Mouse (Mus musculus): ENCODE results near the gene Tex35. TPM values are rescaled to one million over a fixed set of nuclear protein-coding genes. Genes with fewer than 3 reads are reported as not detected.

Gene Tex35
- polyA plus RNA-seq, 1 experiment = not detected

DNA sequence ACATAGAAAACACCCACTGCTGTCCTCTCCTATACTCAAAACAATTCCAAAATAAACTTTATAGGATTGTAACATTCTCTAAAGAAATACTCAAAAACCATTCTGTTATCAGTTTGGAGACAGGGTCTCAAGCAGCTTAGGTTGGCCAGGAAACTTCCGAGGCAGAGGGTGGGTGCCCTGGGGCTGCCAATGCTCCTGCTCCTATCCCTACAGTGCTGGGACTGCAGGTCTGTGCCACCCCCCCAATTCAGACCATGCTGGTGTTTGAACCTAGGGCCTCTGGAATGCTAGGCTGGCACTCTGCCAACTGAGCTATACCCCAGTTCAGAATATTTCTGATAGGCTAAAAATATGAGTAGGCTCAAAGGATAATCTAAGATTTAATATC is 29.4 kb upstream of the Tex35 start:
- Histone ChIP-seq H3K4me1 (ENCODE audit: control insufficient read depth, insufficient read depth, low read length) (no peaks in the 10 kb centered on the region), H3K27ac (ENCODE audit: insufficient read depth, low read length) (no peak overlapping the region)

DNA sequence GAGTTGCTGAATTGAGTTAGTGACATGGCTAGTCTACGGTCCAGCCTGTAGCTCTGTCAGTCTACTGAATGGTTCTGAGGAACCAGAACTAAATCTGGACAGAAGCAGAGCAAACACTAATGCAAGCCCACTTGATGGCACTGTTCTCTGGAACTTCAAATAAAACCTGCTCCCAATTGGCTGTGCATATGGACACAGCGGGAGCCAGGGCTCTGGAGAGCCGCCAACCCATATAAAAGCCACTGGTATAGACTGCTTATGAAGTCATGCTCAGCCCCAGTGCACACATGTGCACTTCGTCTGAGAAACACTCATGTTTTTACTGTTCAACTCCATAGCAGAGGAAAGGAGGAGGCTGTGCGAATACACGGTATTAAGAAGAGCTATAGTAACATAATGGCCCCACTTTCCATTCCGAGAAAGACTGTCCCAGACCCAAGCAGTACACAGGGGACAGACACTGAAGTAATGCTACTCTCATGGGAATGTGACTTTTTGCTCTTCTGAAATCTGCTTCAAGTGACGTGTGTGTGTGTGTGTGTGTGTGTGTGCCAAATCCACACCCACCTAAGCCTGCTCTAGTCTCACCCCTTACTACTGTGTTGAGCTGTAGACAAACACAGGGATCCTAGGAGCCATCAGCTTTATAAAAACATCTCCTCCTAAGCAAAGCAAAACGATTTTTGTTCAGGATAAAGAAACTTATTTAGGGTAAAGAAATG is 28.8 kb upstream of the Tex35 start:
- no peaks in the 10 kb centered on the region for H3K36me3 ChIP-seq (ENCODE audit: control insufficient read depth, insufficient read depth, low read length, poor library complexity, severe bottlenecking)
- TF ChIP-seq EP300 (IDR thresholded peaks at IDR 0.05; ENCODE audit: insufficient read depth, low read depth, low read length) (no peak), CTCF (IDR thresholded peaks at IDR 0.05; ENCODE audit: low read depth, low read length) (no peak), POLR2A (IDR thresholded peaks at IDR 0.05; ENCODE audit: insufficient read depth, low read length) (no peak)

More for the DNA sequence above, 29.4 kb upstream of the Tex35 start:
- no peak overlapping the region for H3K9ac ChIP-seq (ENCODE audit: low read depth, poor library complexity, severe bottlenecking)
- no peaks in the 10 kb centered on the region for H3K27me3 ChIP-seq (ENCODE audit: control insufficient read depth, insufficient read depth, low read length, poor library complexity, severe bottlenecking)
- H3K9me3 ChIP-seq (replicated peaks; ENCODE audit: control insufficient read depth, insufficient read depth, low read length, poor library complexity, severe bottlenecking) = no peaks in the 10 kb centered on the region
- H3K4me3 ChIP-seq (ENCODE audit: low read depth, low read length) = no peak overlapping the region
- TF ChIP-seq CTCF (IDR thresholded peaks at IDR 0.05; ENCODE audit: low read depth, low read length) (no peak), EP300 (IDR thresholded peaks at IDR 0.05; ENCODE audit: insufficient read depth, low read depth, low read length) (no peak), POLR2A (IDR thresholded peaks at IDR 0.05; ENCODE audit: insufficient read depth, low read length) (no peak)
- no peaks in the 10 kb centered on the region for H3K36me3 ChIP-seq (ENCODE audit: control insufficient read depth, insufficient read depth, low read length, poor library complexity, severe bottlenecking)

DNA sequence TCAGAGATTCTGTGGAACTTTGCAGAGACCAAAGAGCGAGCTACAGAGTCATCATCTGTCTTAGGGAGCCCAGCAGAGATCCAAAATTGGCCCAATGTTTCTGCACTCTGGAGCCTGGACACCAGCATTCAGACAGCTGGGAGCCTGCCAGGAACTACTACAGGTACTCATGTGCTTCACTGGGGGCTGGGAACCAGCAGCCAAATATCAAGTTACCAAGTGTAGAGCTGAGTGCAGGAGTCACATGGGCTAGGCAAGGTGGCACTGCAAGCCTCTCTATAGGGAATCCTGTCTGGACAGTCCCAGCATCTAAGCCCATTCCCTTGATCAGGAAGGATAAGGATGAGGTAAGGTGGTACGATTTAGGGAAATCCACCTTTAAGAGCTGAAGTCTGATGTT is 19.7 kb upstream of the Tex35 start:
- no peak for TF ChIP-seq POLR2A (IDR thresholded peaks at IDR 0.05; ENCODE audit: insufficient read depth, low read length)
- no peak for TF ChIP-seq EP300 (IDR thresholded peaks at IDR 0.05; ENCODE audit: insufficient read depth, low read depth, low read length)
- TF ChIP-seq CTCF (IDR thresholded peaks at IDR 0.05; ENCODE audit: low read depth, low read length) = no peak
- H3K36me3 ChIP-seq (ENCODE audit: control insufficient read depth, insufficient read depth, low read length, poor library complexity, severe bottlenecking) = no peaks in the 10 kb centered on the region
- no peaks in the 10 kb centered on the region for H3K27me3 ChIP-seq (ENCODE audit: control insufficient read depth, insufficient read depth, low read length, poor library complexity, severe bottlenecking)
- H3K4me1 ChIP-seq (ENCODE audit: control insufficient read depth, insufficient read depth, low read length) = no peaks in the 10 kb centered on the region
- no peak overlapping the region for H3K27ac ChIP-seq (ENCODE audit: insufficient read depth, low read length)
- no peak overlapping the region for H3K4me3 ChIP-seq (ENCODE audit: low read depth, low read length)
- no peaks in the 10 kb centered on the region for H3K9me3 ChIP-seq (replicated peaks; ENCODE audit: control insufficient read depth, insufficient read depth, low read length, poor library complexity, severe bottlenecking)
- H3K9ac ChIP-seq (ENCODE audit: low read depth, poor library complexity, severe bottlenecking) = no peak overlapping the region

More for the DNA sequence above, 28.8 kb upstream of the Tex35 start:
- Histone ChIP-seq H3K4me3 (ENCODE audit: low read depth, low read length) (no peak overlapping the region), H3K27ac (ENCODE audit: insufficient read depth, low read length) (no peak overlapping the region), H3K9ac (ENCODE audit: low read depth, poor library complexity, severe bottlenecking) (no peak overlapping the region), H3K27me3 (ENCODE audit: control insufficient read depth, insufficient read depth, low read length, poor library complexity, severe bottlenecking) (no peaks in the 10 kb centered on the region), H3K9me3 (replicated peaks; ENCODE audit: control insufficient read depth, insufficient read depth, low read length, poor library complexity, severe bottlenecking) (no peaks in the 10 kb centered on the region), H3K4me1 (ENCODE audit: control insufficient read depth, insufficient read depth, low read length) (no peaks in the 10 kb centered on the region)

DNA sequence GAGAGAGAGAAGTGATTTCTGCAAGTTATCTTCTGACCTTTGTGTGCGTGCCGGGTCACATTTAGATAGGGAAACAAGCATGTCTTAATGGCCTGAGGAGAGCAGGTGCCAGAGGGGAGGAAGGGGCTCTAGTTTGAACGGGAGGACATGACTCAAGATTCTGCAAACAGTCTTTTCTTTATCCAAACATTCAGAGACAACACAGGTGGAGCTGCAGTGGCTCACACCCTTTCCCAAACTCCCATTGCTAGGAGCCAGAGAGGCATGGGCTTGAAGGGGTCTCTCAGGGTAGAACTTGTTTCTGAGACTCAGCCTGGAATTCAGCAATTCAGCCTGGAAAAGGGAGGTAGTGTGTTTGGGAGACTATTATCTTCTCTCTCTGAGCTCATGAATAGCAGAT is 15.4 kb upstream of the Tex35 start:
- no peaks in the 10 kb centered on the region for H3K36me3 ChIP-seq (ENCODE audit: control insufficient read depth, insufficient read depth, low read length, poor library complexity, severe bottlenecking)
- H3K27ac ChIP-seq (ENCODE audit: insufficient read depth, low read length) = no peak overlapping the region
- H3K4me1 ChIP-seq (ENCODE audit: control insufficient read depth, insufficient read depth, low read length) = no peaks in the 10 kb centered on the region
- no peak overlapping the region for H3K4me3 ChIP-seq (ENCODE audit: low read depth, low read length)
- H3K9ac ChIP-seq (ENCODE audit: low read depth, poor library complexity, severe bottlenecking) = no peak overlapping the region
- TF ChIP-seq CTCF (IDR thresholded peaks at IDR 0.05; ENCODE audit: low read depth, low read length) = no peak
- TF ChIP-seq EP300 (IDR thresholded peaks at IDR 0.05; ENCODE audit: insufficient read depth, low read depth, low read length) = no peak
- TF ChIP-seq POLR2A (IDR thresholded peaks at IDR 0.05; ENCODE audit: insufficient read depth, low read length) = no peak
- no peaks in the 10 kb centered on the region for H3K27me3 ChIP-seq (ENCODE audit: control insufficient read depth, insufficient read depth, low read length, poor library complexity, severe bottlenecking)
- no peaks in the 10 kb centered on the region for H3K9me3 ChIP-seq (replicated peaks; ENCODE audit: control insufficient read depth, insufficient read depth, low read length, poor library complexity, severe bottlenecking)

DNA sequence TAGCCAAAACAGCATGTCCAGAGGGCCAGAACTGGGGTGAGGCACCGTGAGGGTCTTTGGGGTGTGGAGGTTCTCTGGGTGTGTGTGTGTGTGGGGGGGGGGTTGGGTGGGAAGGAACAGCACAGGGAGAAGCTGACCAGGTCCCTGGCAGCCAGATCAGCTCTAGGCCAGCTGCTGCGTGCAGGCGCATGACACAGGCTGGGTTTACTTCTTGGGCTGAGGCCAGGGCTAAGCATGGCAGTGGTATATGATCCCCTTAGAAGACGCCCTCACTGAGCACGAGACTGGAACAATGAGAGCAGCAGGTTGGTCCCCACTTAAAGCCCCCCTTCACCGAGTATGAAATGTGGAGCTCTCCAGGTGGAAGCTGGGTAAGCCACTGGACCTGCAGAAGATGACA is 10.7 kb upstream of the Tex35 start:
- H3K36me3 ChIP-seq (ENCODE audit: control insufficient read depth, insufficient read depth, low read length, poor library complexity, severe bottlenecking) = no peaks in the 10 kb centered on the region
- no peaks in the 10 kb centered on the region for H3K9me3 ChIP-seq (replicated peaks; ENCODE audit: control insufficient read depth, insufficient read depth, low read length, poor library complexity, severe bottlenecking)
- TF ChIP-seq CTCF (IDR thresholded peaks at IDR 0.05; ENCODE audit: low read depth, low read length) (no peak), POLR2A (IDR thresholded peaks at IDR 0.05; ENCODE audit: insufficient read depth, low read length) (no peak), EP300 (IDR thresholded peaks at IDR 0.05; ENCODE audit: insufficient read depth, low read depth, low read length) (no peak)
- H3K27me3 ChIP-seq (ENCODE audit: control insufficient read depth, insufficient read depth, low read length, poor library complexity, severe bottlenecking) = no peaks in the 10 kb centered on the region
- H3K27ac ChIP-seq (ENCODE audit: insufficient read depth, low read length) = no peak overlapping the region
- no peak overlapping the region for H3K9ac ChIP-seq (ENCODE audit: low read depth, poor library complexity, severe bottlenecking)
- H3K4me1 ChIP-seq (ENCODE audit: control insufficient read depth, insufficient read depth, low read length) = no peaks in the 10 kb centered on the region
- H3K4me3 ChIP-seq (ENCODE audit: low read depth, low read length) = no peak overlapping the region

DNA sequence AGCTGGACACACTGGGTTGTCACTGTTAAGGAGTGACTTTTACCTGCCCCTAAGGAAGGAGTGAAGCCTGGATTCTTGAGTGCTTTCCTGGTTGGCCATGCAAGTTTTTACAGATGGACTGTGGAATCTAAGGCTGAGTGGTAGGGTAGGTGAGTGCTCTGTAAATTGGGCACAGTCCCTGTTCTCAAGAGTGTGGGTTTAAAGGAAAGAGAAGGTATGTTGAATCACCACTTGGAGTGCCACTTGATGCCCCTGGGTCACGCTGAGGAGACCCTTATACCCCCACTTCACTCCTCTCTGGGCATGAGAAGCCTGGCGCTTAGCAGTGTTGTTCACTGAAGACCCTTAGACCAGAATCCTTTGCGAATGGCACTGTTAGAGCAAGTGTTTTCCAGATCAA is 9.0 kb upstream of the Tex35 start:
- Histone ChIP-seq H3K4me3 (ENCODE audit: low read depth, low read length) (no peak overlapping the region), H3K27ac (ENCODE audit: insufficient read depth, low read length) (no peak overlapping the region), H3K4me1 (ENCODE audit: control insufficient read depth, insufficient read depth, low read length) (no peaks in the 10 kb centered on the region), H3K27me3 (ENCODE audit: control insufficient read depth, insufficient read depth, low read length, poor library complexity, severe bottlenecking) (no peaks in the 10 kb centered on the region), H3K36me3 (ENCODE audit: control insufficient read depth, insufficient read depth, low read length, poor library complexity, severe bottlenecking) (no peaks in the 10 kb centered on the region), H3K9ac (ENCODE audit: low read depth, poor library complexity, severe bottlenecking) (no peak overlapping the region), H3K9me3 (replicated peaks; ENCODE audit: control insufficient read depth, insufficient read depth, low read length, poor library complexity, severe bottlenecking) (no peaks in the 10 kb centered on the region)
- no peak for TF ChIP-seq CTCF (IDR thresholded peaks at IDR 0.05; ENCODE audit: low read depth, low read length)
- no peak for TF ChIP-seq POLR2A (IDR thresholded peaks at IDR 0.05; ENCODE audit: insufficient read depth, low read length)
- no peak for TF ChIP-seq EP300 (IDR thresholded peaks at IDR 0.05; ENCODE audit: insufficient read depth, low read depth, low read length)
